Mouse (Mus musculus) T-helper 1 cell (primary cell): ENCODE data around the gene Fnbp1l.

Experiments used
- in situ Hi-C: fragments of 300-600 bp; cut with MboI, MseI; formaldehyde crosslinking; loops from one replicate; pipeline ENCODE4 v1.15.1; 2025; ENCODE audit warnings: high pct_unique_total_duplicates

Gene Fnbp1l

GRCm38 (mm10) chr3:122618991-122619930, at the start of gene Fnbp1l:
Gene Fnbp1l (minus strand): TSS chr3:122619715.
- in situ Hi-C loops = no loop called here

GRCm38 (mm10) chr3:122660795-122661194, 41.3 kb upstream of the Fnbp1l start:
- in situ Hi-C loops = no loop called here

- in situ Hi-C loops = loop anchor here (5.0 kb wide), 1 partner anchor 243 kb away; no protein-coding TSS in a partner anchor
Observed at GRCm38 (mm10) chr3:122659261-122659917, 39.9 kb upstream of the Fnbp1l start.

- in situ Hi-C loops = no loop called here
Observed at GRCm38 (mm10) chr3:122647195-122647837, 27.8 kb upstream of the Fnbp1l start.

GRCm38 (mm10) chr3:122640286-122640685, 20.8 kb upstream of the Fnbp1l start:
- in situ Hi-C loops = loop anchor here (5.0 kb wide), 1 partner anchor 142 kb away; no protein-coding TSS in a partner anchor

GRCm38 (mm10) chr3:122639197-122639475, 19.6 kb upstream of the Fnbp1l start:
- in situ Hi-C loops = loop anchor here (5.0 to 10.0 kb wide), 2 partner anchors 276 to 327 kb away; partner anchors contain the start of gene Gm10959

- in situ Hi-C loops = loop anchor here (5.0 to 10.0 kb wide), 2 partner anchors 276 to 326 kb away; partner anchors contain the start of gene Gm10959
Observed at GRCm38 (mm10) chr3:122638329-122639196, 19.0 kb upstream of the Fnbp1l start.

- in situ Hi-C loops = loop anchor here (5.0 to 10.0 kb wide), 2 partner anchors 278 to 325 kb away; partner anchors contain the start of gene Gm10959
Observed at GRCm38 (mm10) chr3:122637280-122637679, 17.8 kb upstream of the Fnbp1l start.

- in situ Hi-C loops = loop anchor here (5.0 to 10.0 kb wide), 2 partner anchors 280 to 323 kb away; partner anchors contain the start of gene Gm10959
Observed at GRCm38 (mm10) chr3:122635246-122635645, 15.7 kb upstream of the Fnbp1l start.

- in situ Hi-C loops = no loop called here
Observed at GRCm38 (mm10) chr3:122629580-122629979, 10.1 kb upstream of the Fnbp1l start.

GRCm38 (mm10) chr3:122628956-122629355, 9.4 kb upstream of the Fnbp1l start:
- in situ Hi-C loops = no loop called here

GRCm38 (mm10) chr3:122628546-122628945, 9.0 kb upstream of the Fnbp1l start:
- in situ Hi-C loops = no loop called here

GRCm38 (mm10) chr3:122627846-122628245, 8.3 kb upstream of the Fnbp1l start:
- in situ Hi-C loops = no loop called here

GRCm38 (mm10) chr3:122624591-122624990, 5.1 kb upstream of the Fnbp1l start:
- in situ Hi-C loops = no loop called here

- in situ Hi-C loops = no loop called here
Observed at GRCm38 (mm10) chr3:122620285-122620931, 893 bp upstream of the Fnbp1l start.

- in situ Hi-C loops = no loop called here
Observed at GRCm38 (mm10) chr3:122619931-122620284, 393 bp upstream of the Fnbp1l start.

- in situ Hi-C loops = no loop called here
Observed at GRCm38 (mm10) chr3:122618402-122618801, 1.1 kb downstream of the Fnbp1l start.

- in situ Hi-C loops = no loop called here
Observed at GRCm38 (mm10) chr3:122617613-122618340, 1.7 kb downstream of the Fnbp1l start.

- in situ Hi-C loops = no loop called here
Observed at GRCm38 (mm10) chr3:122612537-122612936, 7.0 kb downstream of the Fnbp1l start.

- in situ Hi-C loops = no loop called here
Observed at GRCm38 (mm10) chr3:122611761-122612160, 7.8 kb downstream of the Fnbp1l start.
